Mouse (Mus musculus): ENCODE results near the gene Dmac2. TPM values are rescaled to one million over a fixed set of nuclear protein-coding genes. Genes with fewer than 3 reads are reported as not detected.

Gene Dmac2
- polyA plus RNA-seq, 1 experiment: 53.6 TPM

GRCm38 (mm10) chr7:25601346-25601745, 17.9 kb upstream of the Dmac2 start:
- Histone ChIP-seq H3K4me1 (ENCODE audit: control insufficient read depth, insufficient read depth, low read length) (peaks cover 17% of the 10 kb centered on the region), H3K4me3 (ENCODE audit: control insufficient read depth, low read depth, low read length) (peak overlapping the region; percentile 69), H3K27me3 (ENCODE audit: control insufficient read depth, insufficient read depth, low read length) (no peaks in the 10 kb centered on the region), H3K36me3 (ENCODE audit: control insufficient read depth, insufficient read depth, low read length) (no peaks in the 10 kb centered on the region), H3K27ac (ENCODE audit: control insufficient read depth, insufficient read depth, low read depth, low read length) (no peak overlapping the region)
- TF ChIP-seq CTCF (IDR thresholded peaks at IDR 0.05; ENCODE audit: control insufficient read depth, insufficient read depth, insufficient replicate concordance, low read depth, low read length): no peak
- TF ChIP-seq POLR2A (IDR thresholded peaks at IDR 0.05; ENCODE audit: control insufficient read depth, low read depth, low read length): no peak

GRCm38 (mm10) chr7:25606625-25607063, 12.6 kb upstream of the Dmac2 start:
- Histone ChIP-seq H3K4me3 (ENCODE audit: control insufficient read depth, low read depth, low read length) (no peak overlapping the region), H3K36me3 (ENCODE audit: control insufficient read depth, insufficient read depth, low read length) (no peaks in the 10 kb centered on the region), H3K4me1 (ENCODE audit: control insufficient read depth, insufficient read depth, low read length) (peaks cover under 1% of the 10 kb centered on the region; the same call in 1 of the 2 replicates), H3K27me3 (ENCODE audit: control insufficient read depth, insufficient read depth, low read length) (no peaks in the 10 kb centered on the region), H3K27ac (ENCODE audit: control insufficient read depth, insufficient read depth, low read depth, low read length) (no peak overlapping the region)
- TF ChIP-seq CTCF (IDR thresholded peaks at IDR 0.05; ENCODE audit: control insufficient read depth, insufficient read depth, insufficient replicate concordance, low read depth, low read length) (no peak), POLR2A (IDR thresholded peaks at IDR 0.05; ENCODE audit: control insufficient read depth, low read depth, low read length) (no peak)

GRCm38 (mm10) chr7:25607196-25607595, 12.0 kb upstream of the Dmac2 start:
- TF ChIP-seq POLR2A (IDR thresholded peaks at IDR 0.05; ENCODE audit: control insufficient read depth, low read depth, low read length) (no peak), CTCF (IDR thresholded peaks at IDR 0.05; ENCODE audit: control insufficient read depth, insufficient read depth, insufficient replicate concordance, low read depth, low read length) (no peak)
- Histone ChIP-seq H3K27me3 (ENCODE audit: control insufficient read depth, insufficient read depth, low read length) (no peaks in the 10 kb centered on the region), H3K36me3 (ENCODE audit: control insufficient read depth, insufficient read depth, low read length) (no peaks in the 10 kb centered on the region), H3K27ac (ENCODE audit: control insufficient read depth, insufficient read depth, low read depth, low read length) (no peak overlapping the region), H3K4me3 (ENCODE audit: control insufficient read depth, low read depth, low read length) (no peak overlapping the region), H3K4me1 (ENCODE audit: control insufficient read depth, insufficient read depth, low read length) (no peaks in the 10 kb centered on the region)

- no peak overlapping the region for H3K4me3 ChIP-seq (ENCODE audit: control insufficient read depth, low read depth, low read length)
- TF ChIP-seq CTCF (IDR thresholded peaks at IDR 0.05; ENCODE audit: control insufficient read depth, insufficient read depth, insufficient replicate concordance, low read depth, low read length): no peak
Observed at GRCm38 (mm10) chr7:25610056-25610455, 9.2 kb upstream of the Dmac2 start.

GRCm38 (mm10) chr7:25611501-25611900, 7.7 kb upstream of the Dmac2 start:
- no peak overlapping the region for H3K4me3 ChIP-seq (ENCODE audit: control insufficient read depth, low read depth, low read length)

More at GRCm38 (mm10) chr7:25610056-25610455, 9.2 kb upstream of the Dmac2 start:
- Histone ChIP-seq H3K27me3 (ENCODE audit: control insufficient read depth, insufficient read depth, low read length) (no peaks in the 10 kb centered on the region), H3K4me1 (ENCODE audit: control insufficient read depth, insufficient read depth, low read length) (peaks cover 1% of the 10 kb centered on the region; the same call in 1 of the 2 replicates), H3K36me3 (ENCODE audit: control insufficient read depth, insufficient read depth, low read length) (no peaks in the 10 kb centered on the region), H3K27ac (ENCODE audit: control insufficient read depth, insufficient read depth, low read depth, low read length) (no peak overlapping the region)

GRCm38 (mm10) chr7:25614086-25614485, 5.1 kb upstream of the Dmac2 start:
- Histone ChIP-seq H3K27ac (ENCODE audit: control insufficient read depth, insufficient read depth, low read depth, low read length) (no peak overlapping the region), H3K4me1 (ENCODE audit: control insufficient read depth, insufficient read depth, low read length) (peaks cover 7% of the 10 kb centered on the region), H3K4me3 (ENCODE audit: control insufficient read depth, low read depth, low read length) (no peak overlapping the region), H3K27me3 (ENCODE audit: control insufficient read depth, insufficient read depth, low read length) (no peaks in the 10 kb centered on the region), H3K36me3 (ENCODE audit: control insufficient read depth, insufficient read depth, low read length) (no peaks in the 10 kb centered on the region)
- TF ChIP-seq POLR2A (IDR thresholded peaks at IDR 0.05; ENCODE audit: control insufficient read depth, low read depth, low read length): no peak
- no peak for TF ChIP-seq CTCF (IDR thresholded peaks at IDR 0.05; ENCODE audit: control insufficient read depth, insufficient read depth, insufficient replicate concordance, low read depth, low read length)

More at GRCm38 (mm10) chr7:25611501-25611900, 7.7 kb upstream of the Dmac2 start:
- TF ChIP-seq CTCF (IDR thresholded peaks at IDR 0.05; ENCODE audit: control insufficient read depth, insufficient read depth, insufficient replicate concordance, low read depth, low read length) (no peak), POLR2A (IDR thresholded peaks at IDR 0.05; ENCODE audit: control insufficient read depth, low read depth, low read length) (no peak)
- H3K4me1 ChIP-seq (ENCODE audit: control insufficient read depth, insufficient read depth, low read length): peaks cover 4% of the 10 kb centered on the region
- H3K36me3 ChIP-seq (ENCODE audit: control insufficient read depth, insufficient read depth, low read length): no peaks in the 10 kb centered on the region
- H3K27ac ChIP-seq (ENCODE audit: control insufficient read depth, insufficient read depth, low read depth, low read length): no peak overlapping the region
- H3K27me3 ChIP-seq (ENCODE audit: control insufficient read depth, insufficient read depth, low read length): no peaks in the 10 kb centered on the region

GRCm38 (mm10) chr7:25614831-25615705, 4.1 kb upstream of the Dmac2 start:
- TF ChIP-seq CTCF (IDR thresholded peaks at IDR 0.05; ENCODE audit: control insufficient read depth, insufficient read depth, insufficient replicate concordance, low read depth, low read length): no peak
- no peak for TF ChIP-seq POLR2A (IDR thresholded peaks at IDR 0.05; ENCODE audit: control insufficient read depth, low read depth, low read length)
- Histone ChIP-seq H3K4me3 (ENCODE audit: control insufficient read depth, low read depth, low read length) (no peak overlapping the region), H3K27me3 (ENCODE audit: control insufficient read depth, insufficient read depth, low read length) (no peaks in the 10 kb centered on the region), H3K36me3 (ENCODE audit: control insufficient read depth, insufficient read depth, low read length) (no peaks in the 10 kb centered on the region), H3K4me1 (ENCODE audit: control insufficient read depth, insufficient read depth, low read length) (peaks cover 9% of the 10 kb centered on the region), H3K27ac (ENCODE audit: control insufficient read depth, insufficient read depth, low read depth, low read length) (no peak overlapping the region)
